Mouse (Mus musculus) brain, embryonic 14.5 days (tissue): ENCODE data around the gene Loxl1.

Source experiments
- CTCF ChIP-seq: fragments of 200-500 bp; IDR thresholded peaks from 2 replicates; pipeline ENCODE4 v1.5.1; 2012; ENCODE audit warnings: inconsistent platforms, mild to moderate bottlenecking, moderate library complexity, borderline replicate concordance; ENCODE audit not compliant: insufficient read depth, insufficient read length; ENCODE audit errors: extremely low read depth
- POLR2A ChIP-seq: fragments of 200-500 bp; IDR thresholded peaks from 2 replicates; pipeline ENCODE4 v1.6.1; 2012; ENCODE audit warnings: mild to moderate bottlenecking, inconsistent platforms, borderline replicate concordance; ENCODE audit not compliant: poor library complexity, insufficient read depth, insufficient read length, severe bottlenecking; ENCODE audit errors: extremely low read depth

- TF ChIP-seq CTCF: no peak
- no peak for TF ChIP-seq POLR2A
These were observed 9.3 kb downstream of the Loxl1 start for GRCm38 (mm10) chr9:58303599-58304271.
